Mouse (Mus musculus) heart, embryonic 14.5 days (tissue): ENCODE measurements at regions not wholly inside any gene's neighbourhood (a gene's known extent, or its start where the extent isn't known, plus 50 kb on each side); places are given as distances from the start of the nearest gene placed in this dataset.
"Not testable (repeated sequence)": the region's sequence is repeated elsewhere in the genome, so short reads cannot be mapped to it uniquely, and the experiment has no call there.

Experiments
- ATAC-seq: fragments of 200-750 bp; cut with Nextera tagmentation; 2 replicates; pipeline ENCODE4 v1.8.0; 2017; ENCODE audit warnings: low read depth, moderate TSS enrichment; ENCODE audit not compliant: insufficient number of reproducible peaks, insufficient read depth, low FRiP score
- H3K27ac ChIP-seq, 2 experiments: fragments of 200-500 bp in 1 of 2; fragments of 300-500 bp in 1 of 2; sonication (generic) in 1 of 2; replicated peaks in 1 of 2; 2 replicates each; pipeline ENCODE4 v1.5.1; 2012 to 2014; ENCODE audit warnings: low read depth in 2 of 2, low read length in 2 of 2, control low read depth in 1 of 2, mild to moderate bottlenecking in 1 of 2, mixed read lengths in 1 of 2; ENCODE audit not compliant: control insufficient read depth in 1 of 2, insufficient read depth in 1 of 2
- H3K27me3 ChIP-seq: fragments of 300-500 bp; sonication (generic); 2 replicates; pipeline ENCODE4 v1.6.1; 2014; ENCODE audit warnings: mild to moderate bottlenecking, low read length, control low read depth; ENCODE audit not compliant: control insufficient read depth, insufficient read depth
- H3K36me3 ChIP-seq: fragments of 300-500 bp; sonication (generic); 2 replicates; pipeline ENCODE4 v1.6.1; 2014; ENCODE audit warnings: mild to moderate bottlenecking, control low read depth, low read length, mixed read lengths; ENCODE audit not compliant: control insufficient read depth, insufficient read depth
- H3K4me1 ChIP-seq, 2 experiments: fragments of 200-500 bp in 1 of 2; fragments of 300-500 bp in 1 of 2; sonication (generic) in 1 of 2; 2 replicates each; pipeline ENCODE4 v1.6.1; 2012 to 2014; ENCODE audit warnings: low read length in 2 of 2, control low read depth in 1 of 2, mixed read lengths in 1 of 2; ENCODE audit not compliant: control insufficient read depth in 2 of 2, insufficient read depth in 2 of 2
- H3K4me2 ChIP-seq: fragments of 300-500 bp; sonication (generic); 2 replicates; pipeline ENCODE4 v1.6.1; 2014; ENCODE audit warnings: mild to moderate bottlenecking, low read length
- H3K4me3 ChIP-seq, 2 experiments: fragments of 200-500 bp in 1 of 2; fragments of 300-500 bp in 1 of 2; sonication (generic) in 1 of 2; 2 replicates each; pipeline ENCODE4 v1.5.1; 2012 to 2014; ENCODE audit warnings: low read length in 2 of 2, mild to moderate bottlenecking in 2 of 2, control low read depth in 1 of 2, low read depth in 1 of 2, moderate library complexity in 1 of 2; ENCODE audit not compliant: control insufficient read depth in 1 of 2, insufficient read depth in 1 of 2
- H3K9ac ChIP-seq: fragments of 300-500 bp; sonication (generic); 2 replicates; pipeline ENCODE4 v1.6.1; 2014; ENCODE audit warnings: mild to moderate bottlenecking, low read length
- H3K9me3 ChIP-seq: fragments of 300-500 bp; sonication (generic); 2 replicates; pipeline ENCODE4 v1.6.1; 2016; ENCODE audit warnings: low read length, control low read depth; ENCODE audit not compliant: control insufficient read depth
- WGBS: fragments of 180-500 bp; shearing (Covaris S2); extraction: QIAGEN DNeasy Blood & Tissue Kit; methylation state at CpG from one replicate; pipeline ENCODE4 v1.1.7; 2014; 5-methylcytosine and 5-hydroxymethylcytosine counted together

- H3K4me3 ChIP-seq = no peak overlapping the region
- H3K27ac ChIP-seq = no peak overlapping the region
- H3K9me3 ChIP-seq = no peaks in the 10 kb centered on the region
- H3K4me2 ChIP-seq = no peak overlapping the region
- H3K4me1 ChIP-seq = peaks cover 14 to 17% of the 10 kb centered on the region in 2 experiments
- no peak for ATAC-seq
- no peak overlapping the region for H3K9ac ChIP-seq
- WGBS = 59% methylated on average over 8 of the region's 8 CpGs
- no peaks in the 10 kb centered on the region for H3K36me3 ChIP-seq
- no peaks in the 10 kb centered on the region for H3K27me3 ChIP-seq
These were observed 124.4 kb downstream of the Tomm20 start for GRCm38 (mm10) chr8:126821279-126821678.

- 95% methylated on average over 2 of the region's 2 CpGs for WGBS
- Histone ChIP-seq H3K4me3 (no peak overlapping the region), H3K27ac (no peak overlapping the region), H3K9me3 (no peaks in the 10 kb centered on the region), H3K27me3 (no peaks in the 10 kb centered on the region), H3K4me1 (peaks cover 7 to 9% of the 10 kb centered on the region in 2 experiments), H3K36me3 (no peaks in the 10 kb centered on the region), H3K9ac (no peak overlapping the region), H3K4me2 (no peak overlapping the region)
- no peak for ATAC-seq
These were observed 125.1 kb downstream of the Tomm20 start for GRCm38 (mm10) chr8:126820502-126820901.

GRCm38 (mm10) chr8:126819261-126819660 is 126.4 kb downstream of the Tomm20 start:
- H3K4me2 ChIP-seq = no peak overlapping the region
- no peak overlapping the region for H3K27ac ChIP-seq
- WGBS = 87% methylated on average over 3 of the region's 3 CpGs
- H3K9me3 ChIP-seq = no peaks in the 10 kb centered on the region
- no peaks in the 10 kb centered on the region for H3K27me3 ChIP-seq
- peaks cover 0 to under 1% of the 10 kb centered on the region in 2 experiments; a peak in 2 of 4 replicates for H3K4me1 ChIP-seq
- no peak overlapping the region for H3K4me3 ChIP-seq
- no peak overlapping the region for H3K9ac ChIP-seq
- no peaks in the 10 kb centered on the region for H3K36me3 ChIP-seq
- no peak for ATAC-seq

GRCm38 (mm10) chr8:126816155-126816554 is 129.5 kb downstream of the Tomm20 start:
- no peak overlapping the region for H3K27ac ChIP-seq
- no peaks in the 10 kb centered on the region for H3K36me3 ChIP-seq
- no peak overlapping the region for H3K9ac ChIP-seq
- H3K9me3 ChIP-seq = peaks cover 7% of the 10 kb centered on the region; the same call in 1 of the 2 replicates
- ATAC-seq = no peak
- no peak overlapping the region for H3K4me3 ChIP-seq
- H3K4me1 ChIP-seq = no peaks in the 10 kb centered on the region
- WGBS = 73% methylated on average over 3 of the region's 3 CpGs
- H3K4me2 ChIP-seq = no peak overlapping the region
- H3K27me3 ChIP-seq = no peaks in the 10 kb centered on the region

GRCm38 (mm10) chr8:126814427-126814826 is 131.2 kb downstream of the Tomm20 start:
- Histone ChIP-seq H3K27ac (no peak overlapping the region), H3K4me3 (no peak overlapping the region), H3K4me2 (no peak overlapping the region), H3K4me1 (no peaks in the 10 kb centered on the region), H3K9me3 (peaks cover 7% of the 10 kb centered on the region; the same call in 1 of the 2 replicates), H3K27me3 (no peaks in the 10 kb centered on the region), H3K36me3 (no peaks in the 10 kb centered on the region), H3K9ac (no peak overlapping the region)
- ATAC-seq = no peak
- 58% methylated on average over 4 of the region's 4 CpGs for WGBS

GRCm38 (mm10) chr8:126813621-126814020 is 132.0 kb downstream of the Tomm20 start:
- H3K4me3 ChIP-seq = no peak overlapping the region
- ATAC-seq = no peak
- 79% methylated on average over 4 of the region's 4 CpGs for WGBS
- H3K9ac ChIP-seq = no peak overlapping the region
- no peaks in the 10 kb centered on the region for H3K36me3 ChIP-seq
- peaks cover 7% of the 10 kb centered on the region; the same call in 1 of the 2 replicates for H3K9me3 ChIP-seq
- no peaks in the 10 kb centered on the region for H3K4me1 ChIP-seq
- H3K4me2 ChIP-seq = no peak overlapping the region
- H3K27me3 ChIP-seq = no peaks in the 10 kb centered on the region
- no peak overlapping the region for H3K27ac ChIP-seq

GRCm38 (mm10) chr8:126812777-126813176 is 132.9 kb downstream of the Tomm20 start:
- Histone ChIP-seq H3K4me1 (peaks cover 0 to 2% of the 10 kb centered on the region in 2 experiments; a peak in 1 of 4 replicates), H3K4me3 (no peak overlapping the region), H3K9me3 (peaks cover 7% of the 10 kb centered on the region; the same call in 1 of the 2 replicates), H3K4me2 (no peak overlapping the region), H3K36me3 (no peaks in the 10 kb centered on the region), H3K27ac (no peak overlapping the region), H3K9ac (no peak overlapping the region), H3K27me3 (no peaks in the 10 kb centered on the region)
- ATAC-seq = no peak
- 96% methylated on average over 5 of the region's 5 CpGs for WGBS

GRCm38 (mm10) chr8:126811358-126811757 is 134.3 kb downstream of the Tomm20 start:
- ATAC-seq, H3K27ac ChIP-seq: not testable (repeated sequence)

More at GRCm38 (mm10) chr8:126811358-126811757, 134.3 kb downstream of the Tomm20 start:
- H3K27me3 ChIP-seq, H3K9me3 ChIP-seq, H3K4me3 ChIP-seq, H3K36me3 ChIP-seq, H3K4me2 ChIP-seq, H3K9ac ChIP-seq: not testable (repeated sequence)
- WGBS = 62% methylated on average over 2 of the region's 2 CpGs
- peaks cover 12 to 14% of the 10 kb centered on the region in 2 experiments for H3K4me1 ChIP-seq
